Mouse (Mus musculus) left cerebral cortex, adult 11 months (tissue): Measurements from ENCODE around the gene Poll.

Source experiments
- DNase-seq: peaks from one replicate; pipeline ENCODE4 v3.0.0; 2022; ENCODE audit warnings: low spot score

Poll gene

DNA sequence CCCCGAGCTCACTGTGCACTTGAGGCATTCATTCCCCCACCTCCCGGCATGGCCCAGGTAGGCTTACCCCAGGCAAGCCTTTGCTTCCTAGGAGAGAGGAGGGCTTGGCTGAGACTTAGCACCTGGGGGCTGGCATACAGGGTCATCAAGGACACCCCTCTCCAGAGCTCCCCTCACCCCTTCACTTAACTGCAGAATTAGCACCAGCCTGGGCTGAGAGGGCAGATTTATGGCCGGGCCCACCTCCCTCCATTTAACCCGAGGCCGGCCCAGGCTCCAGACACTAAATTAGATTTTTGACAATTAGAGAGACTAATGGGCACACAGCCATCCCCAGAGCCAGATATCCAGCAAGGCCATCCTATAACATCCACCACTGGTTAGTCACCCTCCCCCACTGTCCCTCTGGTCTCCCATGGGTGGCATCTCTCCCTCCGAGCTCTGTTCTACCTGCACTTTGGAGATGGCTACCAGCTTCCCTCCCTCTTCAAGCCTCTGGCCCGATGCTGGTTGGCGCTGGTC, 25.1 kb downstream of the Poll start:
- no peak for DNase-seq

DNA sequence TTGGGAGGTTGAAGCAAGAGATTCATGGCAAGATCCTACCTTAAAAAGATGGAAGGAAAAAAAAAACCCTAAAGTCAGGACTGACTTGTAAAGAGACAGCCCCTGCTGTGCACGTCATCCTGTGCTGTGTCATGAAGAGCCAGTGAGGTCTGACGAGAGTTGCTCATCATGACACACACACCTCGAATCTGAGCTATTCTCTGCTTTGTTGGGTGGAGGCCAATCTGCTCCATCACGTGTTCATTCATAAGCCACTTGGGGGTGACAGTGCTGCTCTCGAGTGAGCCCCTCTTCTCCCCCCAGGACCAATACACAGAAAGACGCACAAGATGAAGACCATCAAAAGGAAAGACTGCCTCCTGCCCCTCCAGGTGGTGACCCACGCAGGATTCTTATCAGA, 26.7 kb downstream of the Poll start:
- no peak for DNase-seq

DNA sequence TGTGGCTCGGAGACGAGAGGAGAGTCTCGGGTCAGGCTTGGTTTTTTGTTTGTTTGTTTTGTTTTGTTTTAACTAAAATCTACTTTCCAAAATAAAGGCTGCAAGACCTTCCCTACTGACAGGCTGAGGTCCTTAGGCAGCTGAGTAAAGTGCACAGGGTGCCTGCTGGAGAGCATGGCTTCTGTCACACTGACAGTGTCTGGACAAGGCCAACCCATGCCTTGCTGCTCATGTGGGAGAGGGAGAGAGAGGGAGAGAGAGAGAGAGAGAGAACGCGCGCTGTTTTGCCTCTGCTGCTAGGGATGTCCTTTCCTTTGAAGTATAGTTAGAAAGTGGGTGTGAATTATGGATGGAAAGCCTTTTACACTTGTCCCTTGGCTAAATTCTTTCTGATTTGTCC, 28.8 kb downstream of the Poll start:
- DNase-seq, result no peak

DNA sequence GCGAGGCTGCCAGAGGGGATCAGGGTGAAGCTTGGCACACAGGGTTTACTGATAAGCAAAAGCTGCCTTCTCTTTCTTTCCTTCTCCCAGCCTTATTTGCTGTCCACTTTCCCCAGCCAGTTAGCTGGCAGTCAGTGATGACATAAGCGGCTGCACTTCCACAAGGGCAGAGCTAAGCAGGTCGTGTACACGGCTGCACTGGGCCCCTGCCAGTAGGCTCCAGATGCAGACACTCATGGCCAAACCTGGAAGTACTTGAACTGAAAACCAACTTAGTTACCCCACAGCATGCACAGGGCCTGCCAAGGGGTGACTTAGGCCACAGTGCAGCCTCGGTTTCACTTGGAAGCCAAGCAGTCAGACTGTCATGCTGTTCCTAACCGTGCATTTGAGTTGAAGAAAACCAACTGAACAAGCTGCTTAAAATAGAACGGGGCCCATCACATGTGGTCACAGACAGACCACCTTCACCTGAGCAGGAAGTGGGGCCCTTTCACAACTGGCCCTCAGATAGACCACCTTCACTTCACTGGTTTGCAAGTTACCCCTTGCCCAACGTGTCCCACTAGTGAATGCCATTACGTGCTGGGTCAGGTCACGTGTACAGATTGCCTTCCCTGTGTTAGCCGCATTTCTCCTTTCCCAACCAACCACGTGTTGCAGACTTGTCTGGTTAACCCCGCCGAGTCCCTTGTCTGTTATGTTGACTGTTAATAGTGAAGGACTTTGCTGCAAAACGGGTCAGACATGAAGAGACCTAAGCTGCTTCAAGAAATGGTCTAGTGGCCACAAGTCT, 29.9 kb downstream of the Poll start:
- DNase-seq, result no peak

DNA sequence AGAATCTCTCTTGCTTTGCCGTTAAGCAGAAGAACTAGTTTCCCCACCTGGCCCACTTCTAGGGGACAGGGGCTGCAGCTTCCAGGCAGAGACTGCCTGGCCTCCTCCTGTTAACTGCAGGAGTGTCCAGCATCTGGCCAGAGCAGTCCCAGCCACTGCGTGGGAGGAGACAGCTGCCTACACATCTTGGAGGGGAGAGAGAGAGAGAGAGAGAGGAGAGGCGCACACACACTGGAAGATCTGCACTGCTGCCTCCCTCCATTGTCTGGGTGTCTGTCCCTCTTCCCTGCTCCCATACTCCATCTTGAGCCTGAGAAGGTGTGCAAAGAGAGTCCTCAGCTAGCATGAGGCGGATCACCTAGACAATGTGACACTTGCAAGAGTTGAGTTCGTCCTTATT, 31.0 kb downstream of the Poll start:
- no peak for DNase-seq

DNA sequence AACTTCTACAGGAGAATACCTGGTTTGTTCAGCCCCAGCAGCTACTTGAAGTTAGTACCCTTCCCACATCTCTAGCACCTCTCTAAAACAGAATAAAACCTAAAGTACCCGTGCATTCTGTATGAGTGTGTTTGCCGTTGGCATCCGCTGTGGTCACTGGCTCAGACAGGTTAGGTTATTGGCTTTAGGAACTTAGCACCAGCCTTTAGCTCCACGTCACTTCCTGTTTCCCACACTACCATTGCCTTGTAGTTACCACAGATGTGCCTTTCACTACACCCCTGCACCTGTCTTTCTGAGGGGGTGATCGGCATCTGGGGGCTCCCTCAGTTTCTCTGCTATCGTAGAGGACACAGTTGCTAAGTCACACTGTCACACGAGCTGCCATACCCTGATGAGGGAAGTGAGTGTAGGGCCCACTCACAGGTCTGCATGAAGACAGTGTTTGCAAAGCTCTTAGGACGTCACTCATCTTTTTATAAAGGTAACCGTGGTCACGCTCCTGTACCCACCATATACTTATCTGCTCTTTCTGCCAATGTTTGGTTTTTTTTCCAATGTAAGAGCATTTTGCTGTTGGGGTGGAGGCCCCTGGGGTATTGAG, 32.3 kb downstream of the Poll start:
- DNase-seq, result no peak

DNA sequence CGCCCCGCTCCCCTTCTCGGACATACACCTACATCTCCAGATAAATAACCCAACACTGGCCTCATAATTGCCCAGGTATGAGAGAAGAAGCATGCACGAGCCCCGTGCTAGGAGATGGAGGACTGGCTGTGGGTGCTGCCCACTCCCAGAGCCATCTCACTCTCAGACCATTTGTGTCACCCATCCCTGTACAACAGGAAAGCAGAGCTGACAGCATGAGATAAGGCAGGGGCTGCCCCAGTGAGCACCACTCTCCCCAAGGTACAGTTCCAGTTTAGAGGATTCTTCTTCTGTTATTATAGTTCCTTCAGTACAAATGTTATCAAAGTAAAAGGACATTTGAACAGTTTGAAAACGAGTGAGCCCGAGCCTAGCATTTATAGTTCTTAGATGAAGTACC, 32.9 kb downstream of the Poll start:
- DNase-seq, result no peak

DNA sequence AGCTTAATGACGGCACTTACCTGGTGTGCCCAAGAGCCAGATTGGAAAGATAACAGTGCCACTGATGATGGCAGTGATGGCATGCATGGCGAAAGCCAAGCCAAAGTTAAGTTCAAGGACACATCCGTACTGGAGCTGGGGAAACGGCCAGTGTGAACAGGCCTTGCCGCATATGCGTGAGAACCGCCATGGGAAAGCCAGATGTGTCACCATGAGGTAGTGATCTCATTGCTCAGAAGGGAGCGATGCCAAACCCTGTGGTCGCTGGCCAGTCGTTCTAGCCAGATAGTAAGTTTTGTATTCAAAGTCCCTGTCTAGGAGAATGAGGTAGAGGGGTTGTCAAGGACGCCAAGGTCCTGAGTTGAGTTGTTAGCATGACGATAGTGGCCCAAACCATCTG, 44.1 kb downstream of the Poll start:
- no peak for DNase-seq

DNA sequence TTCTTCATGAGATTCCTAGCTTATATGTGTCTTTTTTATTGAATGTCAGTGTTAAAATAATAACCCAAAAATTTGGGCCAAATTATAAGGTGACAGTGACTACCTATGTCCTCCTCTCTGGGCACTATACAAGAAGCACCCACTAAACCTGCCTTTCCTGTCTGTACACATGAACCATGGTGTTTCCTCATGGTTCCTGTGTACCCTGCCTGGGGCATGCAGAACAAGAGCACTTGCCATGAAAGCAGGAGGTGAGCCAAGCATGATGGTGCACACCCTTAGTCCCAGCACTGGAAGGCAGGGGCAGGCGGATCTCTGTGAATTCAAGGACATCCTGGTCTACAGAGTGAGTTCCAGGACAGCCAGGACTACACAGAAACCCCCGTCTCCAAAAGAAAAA, 45.0 kb downstream of the Poll start:
- DNase-seq, result no peak

DNA sequence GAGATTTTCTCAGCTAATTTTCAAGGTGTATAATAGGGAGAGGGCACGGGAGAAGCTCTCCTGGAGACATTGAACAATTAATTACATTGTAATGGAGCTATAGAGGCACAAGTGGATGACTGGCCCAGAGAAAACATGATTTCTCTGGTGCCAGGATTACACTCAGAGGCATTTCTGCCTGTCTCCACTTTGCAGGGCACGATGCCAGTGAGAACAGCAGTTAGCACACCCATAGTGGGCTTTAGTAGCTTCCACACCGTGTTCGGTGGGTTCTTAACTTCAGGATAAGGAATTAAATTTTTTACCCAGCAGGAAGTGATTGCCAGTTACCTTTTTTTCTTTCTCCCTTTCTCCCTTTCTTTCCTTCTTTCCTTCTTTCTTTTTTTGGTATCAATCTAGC, 48.9 kb downstream of the Poll start:
- no peak for DNase-seq

DNA sequence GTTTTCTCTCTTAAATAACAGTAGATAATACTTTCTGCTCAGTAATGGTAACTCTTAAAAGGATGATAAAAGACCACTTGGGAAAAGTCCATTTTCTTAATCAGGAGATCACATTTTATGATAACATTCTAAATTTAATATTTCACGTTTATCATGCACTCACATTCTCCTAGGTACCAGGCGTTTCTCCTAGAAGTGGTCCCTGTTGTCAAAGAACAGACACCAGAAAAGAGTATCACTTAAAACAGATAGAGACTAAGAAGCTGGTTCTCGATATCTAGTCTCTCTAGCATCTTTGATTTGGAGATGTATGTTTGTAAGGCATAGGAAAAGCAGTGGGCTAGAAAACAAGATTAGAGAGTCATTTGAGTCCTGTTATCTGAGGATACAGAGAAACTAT, 49.7 kb downstream of the Poll start:
- DNase-seq, result no peak

DNA sequence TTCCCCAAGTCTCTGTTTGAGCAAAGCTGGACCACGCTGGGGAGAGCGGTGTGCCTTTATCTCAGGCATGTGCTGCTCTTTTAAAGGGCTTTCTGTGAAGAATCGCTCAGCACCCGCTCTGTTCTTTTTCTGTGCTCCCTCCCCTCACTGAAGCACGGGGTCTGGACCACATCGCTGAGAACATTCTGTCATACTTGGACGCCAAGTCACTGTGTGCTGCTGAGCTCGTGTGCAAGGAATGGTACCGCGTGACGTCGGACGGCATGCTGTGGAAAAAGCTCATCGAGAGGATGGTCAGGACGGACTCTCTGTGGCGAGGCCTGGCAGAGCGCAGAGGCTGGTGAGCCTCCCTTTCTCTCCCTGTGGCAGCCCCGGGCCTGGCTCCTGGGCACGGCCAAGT, 52.8 kb downstream of the Poll start:
- DNase-seq, result peak; percentile 24

DNA sequence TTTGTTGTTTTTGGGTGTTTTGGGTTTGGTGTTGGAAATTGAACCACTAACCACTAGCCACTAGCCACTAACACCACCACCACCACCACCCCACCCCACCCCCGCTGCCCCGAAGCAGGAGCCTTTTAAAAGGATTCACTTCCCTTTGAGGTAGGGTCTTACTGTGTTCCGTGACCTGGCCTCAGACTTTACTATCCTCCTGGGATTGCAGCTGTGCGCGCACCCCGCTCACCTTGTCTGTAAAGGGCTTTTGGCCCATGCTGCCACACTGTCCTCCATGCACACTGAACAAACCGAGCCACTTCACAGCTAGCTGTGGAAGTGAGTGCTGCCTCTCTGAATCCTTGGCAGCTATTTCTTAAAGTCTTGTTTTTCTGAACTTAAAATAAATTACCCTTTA, 54.9 kb downstream of the Poll start:
- DNase-seq, result no peak
